Mouse (Mus musculus): Measurements from ENCODE around the gene Armc9. TPM values are rescaled to one million over a fixed set of nuclear protein-coding genes. Genes with fewer than 3 reads are reported as not detected.

The Armc9 gene
- polyA plus RNA-seq, 1 experiment = 5.3 TPM

DNA sequence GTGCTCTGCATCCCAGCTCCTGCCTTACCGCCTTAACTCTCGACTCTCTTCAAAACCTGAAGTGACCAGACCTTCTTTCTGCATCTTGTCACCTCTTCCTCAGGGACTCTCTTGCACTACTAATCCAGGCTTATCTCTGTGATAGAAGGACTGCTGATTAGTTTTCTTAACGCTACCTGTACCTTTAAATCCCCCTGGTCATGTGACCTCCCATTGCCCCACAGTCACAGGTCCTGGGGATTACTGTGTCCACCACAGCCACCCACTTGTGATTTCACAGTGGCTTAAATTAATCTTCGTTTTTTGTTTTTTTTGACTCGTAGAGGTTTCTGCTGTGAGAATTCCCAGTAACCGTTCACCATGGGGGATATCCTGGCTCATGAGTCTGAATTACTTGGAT lies 2.0 kb downstream of the Armc9 start:
- H3K4me3 ChIP-seq (replicated peaks; ENCODE audit: extremely low read depth, low read depth, low read length) = no peak overlapping the region
- peaks cover 3% of the 10 kb centered on the region; the same call in 1 of the 2 replicates for H3K4me1 ChIP-seq (ENCODE audit: control insufficient read depth, insufficient read depth, low read length)
- DNase-seq = no peak
- WGBS = 88% methylated on average over 6 of the region's 6 CpGs
- TF ChIP-seq CTCF (IDR thresholded peaks at IDR 0.05; ENCODE audit: insufficient read depth, low read length) = no peak
- TF ChIP-seq POLR2A (IDR thresholded peaks at IDR 0.05; ENCODE audit: borderline replicate concordance, extremely low read depth, low read depth, low read length) = no peak

GRCm38 (mm10) chr1:86160059-86160458 lies 5.5 kb downstream of the Armc9 start:
- 91% methylated on average over 6 of the region's 6 CpGs for WGBS
- TF ChIP-seq CTCF (IDR thresholded peaks at IDR 0.05; ENCODE audit: insufficient read depth, low read length) (no peak), POLR2A (IDR thresholded peaks at IDR 0.05; ENCODE audit: borderline replicate concordance, extremely low read depth, low read depth, low read length) (no peak)
- H3K4me3 ChIP-seq (replicated peaks; ENCODE audit: extremely low read depth, low read depth, low read length) = no peak overlapping the region
- no peak for DNase-seq
- peaks cover 2% of the 10 kb centered on the region; the same call in 1 of the 2 replicates for H3K4me1 ChIP-seq (ENCODE audit: control insufficient read depth, insufficient read depth, low read length)

DNA sequence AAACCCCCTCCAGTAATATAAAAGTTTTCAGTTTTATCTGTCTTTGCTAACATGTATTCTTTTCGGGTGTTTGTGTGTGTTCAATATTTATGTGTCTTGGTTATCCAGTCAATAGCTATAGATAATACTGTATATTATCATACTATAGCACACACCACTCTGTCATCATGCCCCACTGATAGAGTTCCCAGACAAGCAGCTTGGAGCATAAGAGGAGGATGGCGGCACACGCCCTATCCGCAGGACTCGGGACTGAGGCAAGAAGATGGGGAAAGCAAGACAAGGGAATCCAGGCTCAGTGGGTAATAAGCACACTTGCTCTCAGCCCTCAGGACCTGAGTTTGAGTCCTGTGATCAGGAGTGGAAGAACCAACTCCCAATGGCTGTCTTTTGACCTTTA lies 5.9 kb downstream of the Armc9 start:
- no peak for DNase-seq
- TF ChIP-seq CTCF (IDR thresholded peaks at IDR 0.05; ENCODE audit: insufficient read depth, low read length) (no peak), POLR2A (IDR thresholded peaks at IDR 0.05; ENCODE audit: borderline replicate concordance, extremely low read depth, low read depth, low read length) (no peak)
- 96% methylated on average over 5 of the region's 5 CpGs for WGBS
- no peak overlapping the region for H3K4me3 ChIP-seq (replicated peaks; ENCODE audit: extremely low read depth, low read depth, low read length)
- no peaks in the 10 kb centered on the region for H3K4me1 ChIP-seq (ENCODE audit: control insufficient read depth, insufficient read depth, low read length)

GRCm38 (mm10) chr1:86161061-86161460 lies 6.5 kb downstream of the Armc9 start:
- WGBS = 87% methylated on average over 5 of the region's 5 CpGs
- H3K4me1 ChIP-seq (ENCODE audit: control insufficient read depth, insufficient read depth, low read length) = no peaks in the 10 kb centered on the region
- no peak for DNase-seq
- H3K4me3 ChIP-seq (replicated peaks; ENCODE audit: extremely low read depth, low read depth, low read length) = no peak overlapping the region
- TF ChIP-seq CTCF (IDR thresholded peaks at IDR 0.05; ENCODE audit: insufficient read depth, low read length) (no peak), POLR2A (IDR thresholded peaks at IDR 0.05; ENCODE audit: borderline replicate concordance, extremely low read depth, low read depth, low read length) (no peak)

GRCm38 (mm10) chr1:86174602-86175001 lies 20.0 kb downstream of the Armc9 start:
- no peak for DNase-seq
- no peaks in the 10 kb centered on the region for H3K4me1 ChIP-seq (ENCODE audit: control insufficient read depth, insufficient read depth, low read length)
- WGBS = 91% methylated on average over 5 of the region's 5 CpGs
- H3K4me3 ChIP-seq (replicated peaks; ENCODE audit: extremely low read depth, low read depth, low read length) = no peak overlapping the region
- TF ChIP-seq CTCF (IDR thresholded peaks at IDR 0.05; ENCODE audit: insufficient read depth, low read length) (no peak), POLR2A (IDR thresholded peaks at IDR 0.05; ENCODE audit: borderline replicate concordance, extremely low read depth, low read depth, low read length) (no peak)

GRCm38 (mm10) chr1:86176066-86176465 lies 21.5 kb downstream of the Armc9 start:
- no peak for TF ChIP-seq CTCF (IDR thresholded peaks at IDR 0.05; ENCODE audit: insufficient read depth, low read length)
- no peak for TF ChIP-seq POLR2A (IDR thresholded peaks at IDR 0.05; ENCODE audit: borderline replicate concordance, extremely low read depth, low read depth, low read length)
- Histone ChIP-seq H3K4me1 (ENCODE audit: control insufficient read depth, insufficient read depth, low read length) (no peaks in the 10 kb centered on the region), H3K4me3 (replicated peaks; ENCODE audit: extremely low read depth, low read depth, low read length) (no peak overlapping the region)
- WGBS = 61% methylated on average over 2 of the region's 2 CpGs
- no peak for DNase-seq

DNA sequence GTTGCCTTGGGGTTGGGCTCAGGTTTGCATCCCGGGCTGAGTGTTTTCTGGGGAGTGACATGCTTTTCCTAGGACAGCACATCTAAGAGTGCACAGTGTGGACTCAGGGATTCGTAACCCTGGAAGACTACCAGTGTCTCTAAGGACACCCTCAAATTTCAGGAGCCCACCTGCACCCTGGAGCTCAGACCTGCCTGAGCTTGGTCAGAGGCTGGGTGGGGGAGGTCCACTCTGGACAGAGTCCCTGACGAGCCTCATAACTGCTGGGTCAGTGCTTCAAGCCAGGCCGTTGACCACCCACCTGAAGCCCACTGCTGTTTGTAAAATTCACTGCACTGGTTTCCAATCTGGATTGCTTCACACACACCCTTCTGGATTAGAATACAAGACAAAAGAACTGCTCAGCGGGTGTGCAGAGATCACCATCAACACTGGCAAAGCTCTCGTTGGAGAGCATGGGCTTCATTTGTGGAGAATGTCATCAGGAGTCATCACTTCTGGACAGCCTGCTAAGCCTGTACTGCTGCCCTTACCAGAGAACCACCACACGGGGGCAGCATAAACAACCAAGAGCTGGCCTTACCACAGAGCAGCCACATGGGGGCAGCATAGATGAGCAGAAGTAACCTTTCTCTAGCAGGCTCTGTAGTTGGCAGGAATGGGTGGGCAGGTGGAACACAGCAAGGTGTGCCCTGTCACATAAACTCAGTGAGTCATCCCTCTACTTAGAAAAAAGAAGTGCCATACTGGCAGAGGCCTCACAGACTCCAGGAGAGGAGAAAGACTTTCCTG lies 24.1 kb downstream of the Armc9 start:
- H3K4me3 ChIP-seq (replicated peaks; ENCODE audit: extremely low read depth, low read depth, low read length) = no peak overlapping the region
- WGBS = 41% methylated on average over 7 of the region's 7 CpGs
- peak; percentile 70 for DNase-seq
- no peak for TF ChIP-seq POLR2A (IDR thresholded peaks at IDR 0.05; ENCODE audit: borderline replicate concordance, extremely low read depth, low read depth, low read length)
- peak; percentile 100 for TF ChIP-seq CTCF (IDR thresholded peaks at IDR 0.05; ENCODE audit: insufficient read depth, low read length)
- no peaks in the 10 kb centered on the region for H3K4me1 ChIP-seq (ENCODE audit: control insufficient read depth, insufficient read depth, low read length)

- H3K4me1 ChIP-seq (ENCODE audit: control insufficient read depth, insufficient read depth, low read length) = no peaks in the 10 kb centered on the region
- 64% methylated on average over 5 of the region's 5 CpGs for WGBS
- no peak for TF ChIP-seq CTCF (IDR thresholded peaks at IDR 0.05; ENCODE audit: insufficient read depth, low read length)
- TF ChIP-seq POLR2A (IDR thresholded peaks at IDR 0.05; ENCODE audit: borderline replicate concordance, extremely low read depth, low read depth, low read length) = no peak
- H3K4me3 ChIP-seq (replicated peaks; ENCODE audit: extremely low read depth, low read depth, low read length) = no peak overlapping the region
- no peak for DNase-seq
Measured at GRCm38 (mm10) chr1:86182004-86182709, 27.6 kb downstream of the Armc9 start.

- WGBS = 82% methylated on average over 4 of the region's 4 CpGs
- no peak overlapping the region for H3K4me3 ChIP-seq (replicated peaks; ENCODE audit: extremely low read depth, low read depth, low read length)
- TF ChIP-seq POLR2A (IDR thresholded peaks at IDR 0.05; ENCODE audit: borderline replicate concordance, extremely low read depth, low read depth, low read length) = no peak
- no peak for TF ChIP-seq CTCF (IDR thresholded peaks at IDR 0.05; ENCODE audit: insufficient read depth, low read length)
- no peaks in the 10 kb centered on the region for H3K4me1 ChIP-seq (ENCODE audit: control insufficient read depth, insufficient read depth, low read length)
- no peak for DNase-seq
Measured at GRCm38 (mm10) chr1:86183577-86184263, 29.1 kb downstream of the Armc9 start.

All from lung, adult 2 months (tissue).